Mouse (Mus musculus) T-helper 2 cell (primary cell): Measurements from ENCODE around the gene Oaz1.
"Not testable (repeated sequence)": the region's sequence is repeated elsewhere in the genome, so short reads cannot be mapped to it uniquely, and the experiment has no call there.

Experiments
- in situ Hi-C: fragments of 300-600 bp; cut with MboI, MseI; formaldehyde crosslinking; loops from one replicate; pipeline ENCODE4 v1.15.1; 2025; ENCODE audit warnings: high pct_unique_total_duplicates

Gene Oaz1

DNA sequence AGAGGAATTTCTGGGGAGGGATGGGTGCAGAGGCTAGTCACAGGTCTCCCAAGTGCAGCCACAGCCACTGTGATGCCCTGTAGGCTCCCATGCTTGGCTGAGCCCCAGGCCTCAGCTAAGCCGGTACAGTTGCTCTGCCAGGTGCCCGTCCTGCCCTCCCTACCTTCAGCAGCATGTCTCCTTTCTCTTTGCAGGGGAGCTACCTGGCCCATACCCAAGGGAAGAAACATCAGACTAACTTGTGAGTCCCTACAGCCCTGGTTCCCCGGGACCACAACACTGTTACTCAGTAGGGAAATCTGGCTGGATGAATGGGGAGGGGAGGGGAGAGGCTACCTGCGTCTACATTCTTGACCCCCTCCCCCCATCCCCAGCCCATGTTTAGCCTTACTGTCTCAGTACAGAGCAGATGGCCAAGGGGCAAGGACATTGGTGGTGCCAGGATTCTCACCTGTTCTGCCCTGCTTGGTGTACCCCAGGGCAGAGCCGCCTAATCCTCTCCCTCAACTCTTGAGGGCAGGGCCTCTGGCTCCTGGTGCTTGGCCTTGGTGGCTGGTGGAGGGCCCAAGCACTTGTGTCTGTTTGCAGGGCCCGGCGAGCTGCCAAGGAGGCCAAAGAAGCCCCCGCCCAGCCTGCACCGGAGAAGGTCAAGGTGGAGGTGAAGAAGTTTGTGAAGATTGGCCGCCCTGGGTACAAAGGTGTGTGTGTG, 24.1 kb upstream of the Oaz1 start:
- in situ Hi-C loops, result no loop called here

DNA sequence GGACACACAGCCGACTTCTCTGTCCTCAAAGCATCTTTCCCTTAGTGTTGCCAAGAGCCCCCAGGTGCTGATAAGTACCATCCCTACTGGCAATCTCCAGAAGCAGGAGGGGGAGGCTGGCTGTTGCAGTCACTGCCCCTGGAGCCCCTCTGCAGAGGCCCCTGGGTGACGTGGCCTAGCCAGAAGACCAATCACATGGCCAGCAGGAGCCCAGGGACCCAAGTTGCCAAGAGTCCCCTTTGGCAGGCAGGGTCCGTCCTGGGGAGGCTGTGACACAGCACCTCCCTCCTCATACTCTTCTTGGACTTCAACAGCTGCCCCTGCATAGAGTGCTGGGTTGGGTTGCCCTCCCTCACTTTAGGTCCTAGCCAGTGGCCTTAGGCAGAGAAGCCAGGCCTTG, 23.5 kb upstream of the Oaz1 start:
- in situ Hi-C loops, result no loop called here

DNA sequence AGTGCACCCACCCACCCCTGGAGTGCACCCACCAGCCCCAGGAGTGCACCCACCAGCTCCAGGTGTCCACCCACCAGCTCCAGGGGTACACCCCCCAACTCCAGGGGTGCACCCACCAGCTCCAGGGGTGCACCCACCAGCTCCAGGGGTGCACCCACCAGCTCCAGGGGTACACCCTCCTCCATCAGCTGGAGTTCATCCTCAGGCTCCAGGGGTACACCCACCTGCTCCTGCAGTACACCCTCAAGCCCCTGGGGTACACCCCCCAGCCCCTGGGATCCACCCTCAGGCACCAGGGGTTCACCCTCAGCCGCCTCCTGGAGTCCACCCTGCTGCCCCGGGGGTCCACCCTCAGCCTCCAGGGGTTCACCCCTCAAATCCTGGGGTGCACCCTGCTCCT, 22.1 kb upstream of the Oaz1 start:
- in situ Hi-C loops, result no loop called here

DNA sequence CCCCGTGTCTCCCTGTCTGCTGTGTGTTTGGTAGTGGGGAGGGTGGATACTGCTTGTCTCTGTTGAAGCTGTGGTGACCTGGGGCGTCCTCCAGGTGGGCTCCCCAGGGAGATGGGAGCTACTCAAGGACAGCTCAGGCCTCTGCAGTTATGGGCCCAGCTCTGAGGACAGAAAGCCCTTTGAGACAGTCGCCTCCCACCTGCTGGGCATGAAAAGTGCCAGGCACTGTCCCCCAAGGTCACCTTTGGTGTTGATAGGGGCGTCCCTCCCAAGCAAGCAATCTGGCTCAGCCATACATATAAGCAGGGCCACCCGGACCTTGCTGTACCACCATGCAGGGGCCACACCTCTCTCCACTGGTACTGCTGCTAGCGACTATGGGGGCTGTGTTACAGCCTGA, 21.5 kb upstream of the Oaz1 start, which contains the start of gene Amh:
Gene Amh, plus strand, starts transcription at position 328 of the 400 bp plus-strand sequence.
- in situ Hi-C loops, result no loop called here

DNA sequence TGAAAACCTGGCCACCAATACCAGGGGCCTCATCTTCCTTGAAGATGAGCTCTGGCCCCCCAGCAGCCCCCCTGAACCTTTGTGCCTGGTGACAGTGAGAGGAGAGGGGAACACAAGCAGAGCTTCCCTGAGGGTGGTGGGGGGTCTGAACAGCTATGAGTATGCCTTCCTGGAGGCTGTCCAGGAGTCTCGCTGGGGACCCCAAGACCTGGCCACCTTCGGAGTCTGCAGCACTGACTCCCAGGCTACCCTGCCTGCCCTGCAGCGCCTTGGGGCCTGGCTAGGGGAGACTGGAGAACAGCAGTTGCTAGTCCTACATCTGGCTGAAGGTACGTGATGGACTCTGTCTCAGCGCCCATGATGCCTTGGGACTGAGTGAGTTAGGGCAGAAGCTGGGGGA, 21.1 kb upstream of the Oaz1 start:
- in situ Hi-C loops, result no loop called here

DNA sequence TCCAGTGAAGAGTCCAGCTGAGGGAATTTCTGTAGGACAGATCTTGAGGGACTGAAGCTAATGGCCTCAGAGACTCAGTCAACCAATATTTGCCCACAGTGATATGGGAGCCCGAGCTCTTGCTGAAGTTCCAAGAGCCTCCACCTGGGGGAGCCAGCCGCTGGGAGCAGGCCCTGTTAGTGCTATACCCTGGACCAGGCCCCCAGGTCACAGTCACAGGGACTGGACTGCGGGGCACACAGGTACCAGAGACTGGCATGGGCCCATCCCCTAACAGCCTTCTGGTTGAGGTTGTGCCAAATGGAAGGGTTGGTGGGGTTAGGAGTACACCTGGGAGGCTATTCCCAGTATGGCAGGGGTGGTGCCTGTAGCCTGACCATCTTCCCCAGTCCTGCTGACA, 20.5 kb upstream of the Oaz1 start:
- in situ Hi-C loops, result no loop called here

DNA sequence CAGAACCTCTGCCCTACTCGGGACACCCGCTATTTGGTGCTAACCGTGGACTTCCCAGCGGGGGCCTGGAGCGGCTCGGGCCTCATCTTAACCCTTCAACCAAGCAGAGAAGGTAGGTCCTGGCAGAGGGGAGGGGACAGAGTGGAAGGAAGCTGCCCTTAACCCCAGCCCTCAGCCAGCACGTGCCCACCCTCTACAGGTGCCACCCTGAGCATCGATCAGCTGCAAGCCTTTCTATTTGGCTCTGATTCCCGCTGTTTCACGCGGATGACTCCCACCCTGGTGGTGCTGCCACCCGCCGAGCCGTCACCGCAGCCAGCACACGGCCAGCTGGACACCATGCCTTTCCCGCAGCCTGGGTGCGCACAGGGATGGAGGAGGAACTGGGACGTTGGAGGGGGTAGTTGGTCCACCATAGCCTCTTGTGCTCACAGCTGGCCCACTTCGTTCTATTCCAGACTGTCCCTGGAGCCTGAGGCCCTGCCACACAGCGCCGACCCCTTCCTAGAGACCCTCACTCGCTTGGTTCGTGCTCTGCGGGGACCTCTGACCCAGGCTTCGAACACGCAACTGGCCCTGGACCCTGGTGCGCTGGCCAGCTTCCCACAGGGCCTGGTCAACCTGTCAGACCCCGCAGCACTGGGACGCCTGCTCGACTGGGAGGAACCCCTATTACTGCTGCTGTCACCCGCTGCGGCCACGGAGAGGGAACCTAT, 20.0 kb upstream of the Oaz1 start:
- in situ Hi-C loops, result no loop called here

DNA sequence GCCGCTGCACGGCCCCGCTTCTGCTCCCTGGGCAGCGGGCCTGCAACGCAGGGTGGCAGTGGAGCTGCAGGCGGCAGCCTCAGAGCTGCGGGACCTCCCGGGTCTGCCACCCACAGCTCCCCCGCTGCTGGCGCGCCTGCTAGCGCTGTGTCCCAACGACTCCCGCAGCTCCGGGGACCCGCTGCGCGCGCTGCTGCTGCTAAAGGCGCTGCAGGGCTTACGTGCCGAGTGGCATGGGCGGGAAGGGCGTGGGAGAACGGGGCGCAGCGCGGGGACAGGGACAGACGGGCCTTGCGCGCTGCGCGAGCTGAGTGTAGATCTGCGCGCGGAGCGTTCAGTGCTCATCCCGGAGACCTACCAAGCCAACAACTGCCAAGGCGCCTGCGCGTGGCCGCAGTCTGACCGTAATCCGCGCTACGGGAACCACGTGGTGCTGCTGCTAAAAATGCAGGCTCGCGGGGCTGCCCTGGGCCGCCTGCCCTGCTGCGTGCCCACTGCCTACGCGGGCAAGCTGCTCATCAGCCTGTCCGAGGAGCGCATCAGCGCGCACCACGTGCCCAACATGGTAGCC, 19.3 kb upstream of the Oaz1 start:
- in situ Hi-C loops, result no loop called here

DNA sequence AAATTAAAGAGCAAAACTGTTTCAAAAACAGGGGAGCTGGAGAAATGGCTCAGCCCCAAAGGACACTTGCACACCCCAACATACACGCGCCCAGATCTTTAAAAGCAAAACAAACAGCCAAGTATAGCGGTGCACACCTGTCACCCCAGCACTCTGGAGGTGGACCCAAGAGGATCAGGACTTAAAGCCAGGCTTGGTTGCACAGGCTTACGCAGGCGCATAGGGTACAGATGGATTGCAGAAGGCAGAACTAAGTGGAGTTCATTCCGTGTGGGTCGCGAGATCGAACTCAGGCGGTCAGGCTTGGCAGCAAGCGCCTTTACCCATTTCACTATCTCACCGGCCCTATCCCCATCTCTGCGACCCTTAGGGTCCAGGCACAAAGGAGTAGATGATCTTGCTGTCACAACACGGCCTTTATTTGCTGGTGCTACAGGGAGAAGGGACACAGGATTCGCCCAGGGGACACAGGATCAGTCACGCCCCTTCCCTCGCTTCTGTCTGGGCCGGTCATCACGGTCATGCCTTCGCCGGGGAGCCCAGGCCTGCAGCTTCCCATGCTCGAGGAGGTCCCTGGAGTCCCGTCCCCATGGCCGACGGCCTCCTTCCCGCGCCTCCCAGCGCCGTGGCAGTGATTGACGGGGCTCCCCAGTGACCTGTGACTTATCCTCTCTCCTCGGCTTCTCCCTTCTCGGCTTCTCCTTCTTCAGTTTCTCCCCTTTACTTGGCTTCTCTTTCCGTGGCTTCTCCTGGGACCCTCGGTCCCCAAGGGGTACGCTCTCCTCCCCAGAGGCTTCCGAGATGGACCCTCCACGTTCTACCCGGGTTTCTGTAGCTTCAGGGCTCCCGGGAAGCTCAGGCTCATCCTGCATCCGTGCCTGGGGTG, 18.1 kb upstream of the Oaz1 start:
- in situ Hi-C loops, result no loop called here

DNA sequence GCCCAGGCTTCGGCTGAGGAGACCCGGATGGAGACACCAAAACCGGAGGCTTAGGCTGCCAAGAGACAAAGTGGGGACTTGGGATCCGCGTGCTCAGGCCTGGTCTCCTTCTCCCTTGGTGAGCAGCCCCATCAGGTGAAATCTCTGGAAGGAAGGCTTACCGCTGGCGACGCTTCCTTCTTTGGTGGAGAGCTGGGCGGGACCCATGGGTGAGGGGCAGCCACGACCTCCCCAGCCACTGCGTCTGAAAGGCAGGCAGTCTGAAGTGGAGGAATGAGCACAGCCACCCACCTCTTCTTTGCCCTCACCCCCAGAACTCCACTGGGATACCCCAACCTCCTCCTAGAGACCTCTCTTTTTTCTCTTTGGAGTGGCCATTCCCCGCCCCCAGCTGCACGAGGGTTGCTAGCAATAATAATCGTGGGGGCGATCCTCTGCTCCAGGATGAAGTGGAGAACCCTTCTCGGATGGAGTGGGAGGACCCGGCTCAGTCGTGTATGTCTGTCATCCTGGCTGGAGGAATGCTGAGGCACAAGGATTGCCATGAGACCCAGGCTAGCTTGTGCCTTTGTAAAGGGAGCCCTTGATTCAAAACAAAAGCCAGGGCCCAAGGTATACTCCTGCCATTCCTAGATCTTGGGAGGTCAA, 17.3 kb upstream of the Oaz1 start:
- in situ Hi-C loops, result no loop called here

DNA sequence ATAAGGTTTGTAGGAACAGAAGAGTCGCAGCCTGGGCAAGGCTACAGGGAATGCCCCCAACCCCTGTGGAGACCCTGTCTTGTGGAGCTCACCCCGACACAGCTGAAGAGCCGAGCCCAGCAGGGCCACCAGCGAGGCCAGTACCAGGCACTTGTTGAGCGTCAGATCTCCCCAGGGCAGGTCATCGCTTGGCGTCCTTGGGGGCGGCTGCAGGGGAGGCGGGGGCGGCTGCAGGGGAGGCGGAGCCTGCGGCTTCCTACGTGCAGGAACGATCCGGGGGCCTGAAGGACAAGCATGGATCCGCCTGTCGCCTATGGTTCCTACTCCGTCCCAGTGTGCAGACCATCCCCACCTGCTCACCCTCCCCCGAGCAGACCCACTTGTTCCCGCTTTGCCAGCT, 16.4 kb upstream of the Oaz1 start:
- in situ Hi-C loops, result no loop called here

DNA sequence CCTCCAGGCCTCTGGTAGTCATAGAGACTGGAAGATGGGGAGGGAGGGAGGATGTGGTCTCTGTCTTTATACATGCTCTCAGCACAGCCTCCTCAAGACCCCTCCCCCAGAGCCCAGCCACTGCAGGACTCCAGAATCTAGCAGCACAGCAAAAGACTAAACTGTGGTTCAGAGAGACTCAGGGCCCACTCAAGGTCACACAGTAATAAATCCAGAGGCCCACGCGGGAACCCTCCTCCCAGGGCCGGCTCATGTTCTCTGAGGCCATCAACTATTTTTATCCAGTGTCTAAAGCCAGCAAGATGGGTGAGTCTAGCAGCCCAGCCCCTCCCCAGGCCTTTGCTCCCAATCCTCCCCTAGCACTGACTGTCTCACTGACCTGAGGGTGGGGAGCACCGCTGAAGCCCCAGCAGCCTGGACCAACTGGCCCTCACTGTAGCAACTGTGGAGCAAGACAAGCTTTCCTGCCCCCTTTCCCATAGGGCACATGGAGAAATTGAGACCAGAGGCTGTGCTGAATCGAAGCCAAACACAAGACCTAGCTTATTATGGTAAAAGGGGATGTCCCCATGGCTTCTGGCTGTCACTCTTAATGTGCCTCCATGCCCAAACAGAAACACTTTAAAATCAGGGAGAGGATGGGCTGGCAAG, 13.9 kb upstream of the Oaz1 start:
- in situ Hi-C loops, result no loop called here

DNA sequence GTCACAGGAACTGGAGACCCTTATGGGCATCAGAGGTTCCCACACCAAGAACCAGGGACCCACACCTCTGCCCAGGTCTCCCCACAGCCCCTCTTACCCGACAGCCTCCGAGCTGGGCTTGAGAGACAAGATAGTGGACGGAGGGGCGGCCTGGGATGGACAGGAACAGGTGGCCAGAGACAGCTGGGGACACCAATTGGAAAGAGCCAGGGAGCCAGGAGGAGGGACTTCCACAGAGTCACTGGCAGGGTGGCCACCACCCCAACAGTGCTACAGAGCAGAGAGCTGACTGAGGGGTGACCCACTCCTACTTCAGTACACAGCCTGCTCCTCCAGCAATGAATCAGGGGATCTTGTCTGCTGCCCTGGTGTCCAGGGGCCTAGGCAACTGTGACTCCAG, 13.1 kb upstream of the Oaz1 start, which contains the start of gene Jsrp1:
Gene Jsrp1, minus strand, starts transcription at position 133 of the 400 bp plus-strand sequence.
- in situ Hi-C loops, result no loop called here

DNA sequence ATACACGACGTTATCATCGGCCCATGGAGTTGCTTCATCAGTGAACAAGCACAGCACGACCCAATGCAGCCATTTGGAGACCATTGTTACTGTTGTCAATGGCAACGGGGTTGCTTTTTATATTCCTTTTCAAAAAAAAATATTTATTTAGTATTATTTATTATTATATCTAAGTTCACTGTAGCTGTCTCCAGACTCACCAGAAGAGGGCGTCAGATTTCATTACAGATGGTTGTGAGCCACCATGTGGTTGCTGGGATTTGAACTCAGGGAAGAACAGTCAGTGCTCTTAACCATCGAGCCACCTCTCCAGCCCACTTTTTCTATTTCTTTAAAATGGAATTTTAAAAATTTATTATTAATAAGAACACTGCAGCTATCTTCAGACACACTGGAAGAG, 11.7 kb upstream of the Oaz1 start:
- in situ Hi-C loops, result no loop called here

DNA sequence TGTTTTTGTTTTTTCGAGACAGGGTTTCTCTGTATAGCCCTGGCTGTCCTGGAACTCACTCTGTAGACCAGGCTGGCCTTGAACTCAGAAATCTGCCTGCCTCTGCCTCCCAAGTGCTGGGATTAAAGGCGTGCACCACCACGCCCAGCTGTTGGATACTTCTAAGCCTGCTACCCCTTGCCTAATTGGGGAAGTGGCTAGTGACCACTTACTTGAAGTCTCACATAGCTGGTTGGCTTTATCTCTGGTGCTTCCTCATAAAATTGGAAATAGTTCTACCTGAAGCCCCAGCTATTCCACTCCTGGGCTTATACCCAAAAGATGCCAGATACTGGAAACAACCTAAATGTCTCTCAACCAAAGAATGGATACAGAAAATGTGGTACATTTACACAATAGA, 10.2 kb upstream of the Oaz1 start:
- in situ Hi-C loops, result not testable (repeated sequence)

DNA sequence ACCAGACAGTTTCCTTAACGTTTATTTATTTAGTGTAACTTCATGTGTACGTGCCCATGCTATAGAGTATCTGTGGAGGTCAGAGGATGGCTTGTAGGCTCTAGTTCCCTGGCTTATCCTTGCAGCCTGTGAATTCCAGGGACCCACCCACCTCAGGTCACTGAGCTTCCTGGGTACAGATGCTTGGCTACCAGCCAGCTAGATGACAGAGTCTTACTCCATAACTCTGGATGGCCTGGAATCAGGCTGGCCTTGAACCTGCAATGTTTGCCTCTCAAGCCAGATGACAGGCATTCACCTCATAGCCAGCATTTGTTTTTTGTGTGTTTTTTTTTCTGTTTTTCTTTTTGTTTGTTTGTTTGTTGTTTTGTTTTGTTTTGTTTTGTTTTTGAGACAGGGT, 9.3 kb upstream of the Oaz1 start:
- in situ Hi-C loops, result no loop called here

DNA sequence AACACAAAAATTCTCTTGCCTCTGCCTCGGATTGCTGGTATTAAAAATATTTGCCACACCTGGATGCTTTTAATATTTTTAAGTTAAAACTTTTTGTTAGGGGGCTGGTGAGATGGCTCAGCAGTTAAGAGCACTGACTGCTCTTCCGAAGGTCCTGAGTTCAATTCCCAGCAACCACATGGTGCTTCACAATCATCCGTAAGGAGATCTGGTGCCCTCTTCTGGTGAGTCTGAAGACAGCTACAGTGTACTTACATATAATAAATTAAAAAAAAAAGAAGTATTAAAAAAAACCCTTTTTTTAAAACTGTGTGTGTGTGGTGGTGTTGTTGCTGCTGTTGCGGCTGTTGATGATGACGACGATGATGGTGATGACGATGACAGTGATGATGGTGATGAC, 8.5 kb upstream of the Oaz1 start:
- in situ Hi-C loops, result not testable (repeated sequence)

DNA sequence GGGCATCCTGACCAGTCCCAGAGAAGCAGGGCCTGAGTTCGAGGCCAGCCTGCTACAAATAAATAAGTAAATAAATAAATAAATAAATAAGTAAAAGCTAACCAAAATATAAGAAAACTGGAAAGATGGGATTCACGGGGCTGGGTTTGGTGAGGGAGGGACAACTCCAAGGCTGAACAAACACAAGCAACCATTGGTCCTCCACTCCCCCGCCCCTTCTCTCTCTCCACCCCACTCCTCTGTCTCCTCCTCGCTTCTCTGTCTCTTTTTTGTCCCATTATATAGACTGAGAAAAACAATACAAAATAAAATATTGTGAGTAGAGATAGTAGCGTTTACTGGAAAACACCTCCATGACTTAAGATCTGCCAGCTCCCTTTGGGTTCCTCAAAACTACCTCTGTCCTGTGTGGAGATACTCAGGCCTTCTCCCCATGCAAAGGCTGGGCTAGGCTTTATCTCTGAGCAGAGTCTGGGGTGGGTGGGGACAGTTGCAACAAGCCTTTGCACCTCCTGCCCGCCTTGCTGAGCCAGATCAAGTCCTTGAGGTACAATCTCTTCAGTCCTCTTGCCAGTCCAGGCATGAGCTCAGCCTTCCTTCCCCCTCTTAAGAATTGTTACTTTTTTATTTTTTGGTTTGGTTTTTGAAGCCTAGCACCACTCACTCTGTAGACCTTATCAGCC, 7.7 kb upstream of the Oaz1 start:
- in situ Hi-C loops, result no loop called here

DNA sequence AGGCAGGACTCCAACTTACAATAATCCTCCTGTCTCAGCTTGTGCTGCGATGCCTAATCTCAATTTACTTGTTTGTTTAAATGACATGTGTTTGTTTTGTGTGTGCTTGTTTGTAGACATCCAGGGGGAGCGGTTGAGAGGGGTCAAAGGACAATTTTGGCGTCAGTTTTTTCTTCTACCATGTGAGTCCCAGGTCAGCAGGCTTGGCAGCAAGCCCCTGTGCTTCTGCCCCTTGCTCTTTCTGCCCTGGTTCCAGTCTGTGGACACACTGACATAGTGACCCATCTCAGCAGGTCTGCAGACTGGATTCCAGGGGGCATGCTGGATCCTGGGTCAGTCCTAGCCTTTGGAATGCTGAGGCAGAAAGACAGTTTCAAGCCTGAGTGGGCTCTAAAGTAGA, 7.0 kb upstream of the Oaz1 start:
- in situ Hi-C loops, result no loop called here

DNA sequence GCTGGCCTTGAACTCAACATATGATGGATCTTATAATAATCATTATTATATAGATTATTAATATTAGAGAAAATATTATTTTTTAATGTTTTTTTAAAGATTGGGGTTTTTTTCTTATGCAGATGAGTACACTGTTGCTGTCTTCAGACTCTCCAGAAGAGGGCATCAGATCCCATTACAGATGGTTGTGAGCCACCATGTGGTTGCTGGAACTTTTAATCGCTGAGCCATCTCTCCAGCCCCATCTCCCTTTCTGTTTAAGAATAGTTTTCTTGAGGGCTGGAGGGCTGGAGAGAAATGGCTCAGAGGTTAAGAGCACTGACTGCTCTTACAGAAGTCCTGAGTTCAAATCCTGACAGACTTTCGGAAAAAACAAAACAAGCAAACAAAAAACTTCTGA, 4.5 kb upstream of the Oaz1 start:
- in situ Hi-C loops, result loop anchor here (5.0 kb wide), 1 partner anchor 55 kb away; no protein-coding TSS in a partner anchor
